Mouse (Mus musculus): ENCODE results near the gene Dnah6.

Dnah6 gene

DNA sequence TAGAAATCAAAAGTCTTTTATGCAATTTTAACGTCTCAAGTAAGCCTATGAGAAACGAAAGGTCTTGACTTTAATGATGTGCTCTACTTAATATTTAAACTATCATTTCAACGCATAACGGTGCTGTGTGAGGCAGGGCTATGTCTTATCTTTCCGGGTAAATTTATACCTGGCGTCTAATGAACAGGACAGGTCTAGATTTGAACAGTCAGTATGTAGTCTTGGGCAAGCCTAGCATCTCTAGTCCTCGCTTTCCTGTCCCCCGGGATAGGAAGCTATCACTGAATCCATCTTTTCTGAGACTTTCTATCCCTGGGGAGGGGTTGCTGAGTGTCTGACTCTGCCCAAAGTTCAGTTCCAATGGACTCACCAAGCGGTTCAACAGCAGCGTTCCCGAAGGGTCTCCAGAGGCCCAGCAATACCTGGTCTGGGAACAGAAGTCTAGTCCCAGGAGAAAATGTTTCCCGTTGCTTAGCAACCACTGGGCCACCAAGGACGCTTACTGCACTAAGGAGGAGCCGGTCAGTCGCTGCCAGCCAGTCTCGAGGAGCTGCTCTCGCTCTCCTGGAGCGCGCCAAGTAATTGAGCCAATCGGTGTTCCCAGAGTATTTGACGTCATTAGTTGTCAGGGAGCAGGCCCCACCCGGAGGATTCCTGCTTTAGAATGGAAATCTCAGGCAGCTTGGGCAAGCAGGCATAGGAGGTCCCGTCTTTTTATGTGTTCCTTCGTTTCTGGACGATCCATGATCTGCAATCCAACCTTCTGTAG is at the start of gene Dnah6:
Gene Dnah6 (minus strand): TSS at position 463 of the 769 bp plus-strand sequence.
- peak; percentile 95 for DNase-seq

- DNase-seq = no peak
Measured at GRCm38 (mm10) chr6:73269374-73269773, 47.9 kb upstream of the Dnah6 start.

DNA sequence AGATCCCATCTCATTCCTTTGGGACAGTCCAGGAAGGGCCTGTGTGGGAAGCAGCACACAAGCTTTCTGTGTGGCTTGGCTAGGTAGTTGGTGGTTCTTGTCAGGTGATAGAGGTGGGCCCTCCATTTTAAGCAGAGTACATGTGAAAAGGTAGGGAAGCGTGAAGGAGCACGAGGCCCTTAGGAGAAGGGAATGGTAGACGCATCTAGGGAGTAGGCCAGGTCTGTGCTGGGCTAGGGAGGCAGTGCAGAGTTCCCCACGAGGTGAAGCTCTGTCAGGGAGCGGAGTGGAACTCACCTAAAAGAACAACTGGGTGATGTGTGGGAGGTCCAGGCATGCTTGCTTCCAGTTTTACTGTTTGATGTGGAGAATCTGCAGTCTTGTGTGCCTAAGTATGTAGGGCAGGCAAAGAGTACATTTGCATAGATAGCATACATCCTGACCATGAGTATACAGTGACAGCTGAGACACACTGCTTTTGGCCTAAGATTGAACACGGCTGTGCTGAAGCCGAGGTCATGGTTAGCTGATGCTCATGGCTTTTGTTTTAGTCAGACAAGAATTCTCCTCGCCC is 46.4 kb upstream of the Dnah6 start:
- no peak for DNase-seq

DNA sequence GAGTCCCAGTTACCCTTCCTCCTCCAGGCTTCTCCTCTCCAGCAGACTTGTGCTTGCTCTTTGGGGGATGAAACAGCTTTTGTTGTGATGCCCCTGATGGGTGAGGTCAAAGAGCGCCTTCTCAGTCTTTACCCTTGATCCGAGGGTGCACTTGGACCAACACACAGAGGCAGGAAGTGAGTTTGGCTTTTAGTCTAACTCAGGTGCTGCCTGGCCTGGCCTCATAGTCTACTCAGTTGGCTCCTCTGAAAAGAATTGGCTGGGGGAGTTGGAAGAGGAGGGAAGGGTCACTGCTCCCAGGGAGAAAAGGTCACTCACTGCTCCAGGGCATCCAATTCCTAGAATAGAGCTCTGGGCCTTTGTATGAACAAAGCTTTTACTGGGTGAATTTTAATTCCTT is 43.4 kb upstream of the Dnah6 start:
- no peak for DNase-seq

GRCm38 (mm10) chr6:73260110-73260509 is 38.7 kb upstream of the Dnah6 start:
- DNase-seq = no peak

DNA sequence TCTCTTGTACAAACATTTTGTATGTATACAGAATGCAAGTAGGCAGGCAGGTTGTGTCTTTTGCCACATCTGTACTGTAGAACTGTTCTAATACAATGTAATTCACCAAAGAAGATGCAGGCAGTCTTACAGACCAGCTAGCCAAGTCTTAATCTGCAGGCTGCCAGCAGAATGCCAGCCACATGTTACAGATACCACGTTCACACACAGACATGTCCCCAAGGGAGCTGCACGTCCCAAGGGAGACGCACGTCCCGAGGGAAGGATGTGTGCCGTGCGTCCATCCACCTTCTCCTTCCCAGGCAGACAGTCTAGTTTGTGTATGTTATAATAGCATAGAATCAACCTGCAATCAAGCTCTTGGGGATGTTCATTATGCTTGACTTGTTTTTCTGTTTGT is 35.6 kb upstream of the Dnah6 start:
- no peak for DNase-seq

DNA sequence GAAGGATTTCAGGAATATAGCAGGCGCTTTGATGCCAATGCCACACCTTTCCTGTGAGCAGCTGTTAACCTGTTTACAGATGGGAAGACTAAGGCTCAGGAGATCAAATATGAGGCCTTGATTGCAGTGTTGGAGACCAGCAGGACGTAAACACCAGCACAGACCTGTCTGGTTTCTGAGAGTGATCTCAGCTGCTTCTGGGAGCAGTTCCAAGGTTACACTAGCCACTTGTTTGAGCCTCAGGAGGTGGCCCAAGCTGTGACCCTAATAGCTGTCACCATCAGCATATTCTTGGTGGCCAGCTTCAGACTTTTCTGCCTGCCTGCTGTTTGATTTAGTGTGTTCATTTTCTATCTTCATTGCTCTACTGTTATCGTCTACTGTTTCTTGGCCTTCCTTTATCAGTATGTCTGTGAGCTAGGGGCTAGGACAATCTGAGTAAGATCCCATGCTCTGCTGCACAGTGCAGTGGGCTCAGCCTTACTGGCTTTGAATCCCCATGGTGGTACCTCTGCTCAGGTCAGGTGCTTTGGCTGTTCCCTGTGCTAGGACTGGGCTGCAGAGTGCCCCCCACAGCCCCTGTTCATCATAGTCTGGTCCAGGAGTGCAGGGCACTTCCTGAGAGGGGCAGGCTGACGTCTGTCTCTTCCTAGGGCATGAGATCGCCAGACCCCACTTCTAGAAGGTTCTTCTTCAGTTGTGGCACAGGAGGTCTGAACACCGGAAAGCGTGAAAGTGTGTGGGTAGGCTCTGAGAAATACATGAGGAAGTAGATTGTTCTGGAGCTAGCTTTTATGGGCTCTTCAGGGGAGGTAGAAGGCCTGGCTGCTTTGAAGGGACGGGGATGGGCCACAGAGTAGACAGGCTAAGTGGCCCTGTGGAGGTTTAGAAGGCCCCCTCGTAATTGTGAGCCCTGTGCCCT is 33.1 kb upstream of the Dnah6 start:
- DNase-seq = peak; percentile 44

DNA sequence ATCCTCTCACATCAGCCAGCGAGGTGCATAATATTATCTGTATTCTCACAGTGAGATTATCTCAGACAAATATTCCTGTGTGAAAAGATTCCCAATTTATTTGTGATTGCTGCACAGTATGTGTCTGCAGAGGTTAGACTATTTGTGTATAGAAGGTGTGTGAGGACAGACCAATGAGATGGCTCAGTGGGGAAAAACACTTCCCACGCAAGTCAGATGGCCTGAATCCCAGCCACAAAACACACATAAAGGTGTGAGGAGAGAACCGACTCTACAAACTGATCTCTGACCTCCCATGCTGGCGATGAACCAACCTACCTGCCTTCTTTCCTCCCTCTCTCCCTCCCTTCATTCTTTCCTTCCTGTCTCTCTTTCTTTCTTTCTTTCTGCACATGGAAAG is 32.1 kb upstream of the Dnah6 start:
- DNase-seq = no peak

GRCm38 (mm10) chr6:73253006-73253405 is 31.6 kb upstream of the Dnah6 start:
- no peak for DNase-seq

DNA sequence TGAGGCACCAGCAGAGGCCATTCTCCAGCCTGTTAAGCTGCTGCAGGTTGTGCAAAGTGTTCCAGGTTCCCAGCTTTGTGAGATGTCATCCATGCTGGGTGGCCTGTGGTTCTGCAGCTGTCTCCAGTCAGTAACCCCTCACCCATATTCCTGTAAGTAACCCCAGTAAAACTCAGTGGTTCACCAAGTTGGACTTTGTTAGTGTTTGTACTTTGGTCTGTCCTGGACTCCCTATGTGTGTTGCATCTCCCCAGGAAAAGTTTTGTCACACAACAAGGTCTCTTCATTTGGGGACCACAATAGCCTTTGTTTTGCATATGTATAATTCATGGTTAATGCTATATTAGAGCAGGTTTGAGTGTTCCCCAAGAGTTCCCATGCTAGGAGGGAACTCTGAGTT is 30.9 kb upstream of the Dnah6 start:
- DNase-seq = no peak

DNA sequence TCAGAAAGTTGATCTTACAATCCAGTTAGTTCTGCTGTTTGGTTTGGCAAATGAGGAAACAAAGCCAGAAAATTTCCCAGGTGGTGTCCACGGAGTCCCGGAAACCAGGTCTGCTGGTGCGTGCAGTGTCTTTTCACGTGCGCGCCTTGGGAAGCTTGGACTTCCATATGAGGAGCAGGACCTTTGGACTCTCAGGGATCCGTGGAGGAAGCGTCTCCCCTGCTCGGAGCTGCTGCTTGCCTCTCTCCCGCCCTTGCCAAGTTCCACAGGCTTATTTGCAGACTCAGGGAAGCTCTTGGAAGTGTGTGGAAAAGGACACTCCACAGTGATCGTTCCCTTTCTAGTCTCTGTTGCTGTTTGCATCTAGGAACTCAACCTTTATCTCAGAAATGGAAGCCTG is 29.9 kb upstream of the Dnah6 start:
- DNase-seq = no peak

DNA sequence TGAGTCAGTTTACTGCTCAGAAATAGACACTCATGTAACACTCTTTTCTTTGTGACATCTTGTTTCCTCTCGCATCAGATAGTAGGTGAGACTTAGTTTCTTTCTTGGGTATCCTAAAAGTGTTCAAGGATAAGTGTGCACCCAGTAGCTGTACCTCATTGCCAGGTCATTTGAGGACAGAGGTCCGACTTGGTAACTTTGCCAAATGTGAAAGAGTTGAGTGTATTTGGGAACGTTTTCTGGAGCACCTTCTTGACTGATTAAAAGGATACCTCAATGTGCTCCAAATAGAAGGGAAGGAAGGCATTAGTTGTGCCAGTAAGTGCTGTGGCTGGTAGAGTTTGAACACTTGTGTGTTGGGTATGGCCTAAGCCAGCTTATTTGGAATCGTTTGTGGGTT is 28.4 kb upstream of the Dnah6 start:
- DNase-seq = no peak

DNA sequence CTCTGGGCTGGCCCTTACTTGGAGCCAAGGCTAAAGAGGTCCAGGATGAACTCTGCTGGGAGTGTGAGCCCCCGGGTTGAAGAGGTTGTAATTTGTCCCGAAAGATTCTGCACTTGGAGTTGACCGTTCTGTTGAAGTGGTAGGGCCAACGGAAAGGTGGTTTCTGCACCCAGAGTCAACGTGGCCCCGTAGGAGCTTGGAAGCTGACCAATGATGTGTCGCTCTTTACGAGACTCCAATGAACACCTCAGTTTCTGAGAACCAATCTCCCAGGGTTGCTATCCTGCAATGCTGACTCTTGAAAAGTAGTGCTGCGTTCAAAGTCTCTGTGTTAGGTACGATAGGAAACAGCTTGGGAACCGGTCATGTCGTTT is 27.6 kb upstream of the Dnah6 start:
- DNase-seq = no peak

DNA sequence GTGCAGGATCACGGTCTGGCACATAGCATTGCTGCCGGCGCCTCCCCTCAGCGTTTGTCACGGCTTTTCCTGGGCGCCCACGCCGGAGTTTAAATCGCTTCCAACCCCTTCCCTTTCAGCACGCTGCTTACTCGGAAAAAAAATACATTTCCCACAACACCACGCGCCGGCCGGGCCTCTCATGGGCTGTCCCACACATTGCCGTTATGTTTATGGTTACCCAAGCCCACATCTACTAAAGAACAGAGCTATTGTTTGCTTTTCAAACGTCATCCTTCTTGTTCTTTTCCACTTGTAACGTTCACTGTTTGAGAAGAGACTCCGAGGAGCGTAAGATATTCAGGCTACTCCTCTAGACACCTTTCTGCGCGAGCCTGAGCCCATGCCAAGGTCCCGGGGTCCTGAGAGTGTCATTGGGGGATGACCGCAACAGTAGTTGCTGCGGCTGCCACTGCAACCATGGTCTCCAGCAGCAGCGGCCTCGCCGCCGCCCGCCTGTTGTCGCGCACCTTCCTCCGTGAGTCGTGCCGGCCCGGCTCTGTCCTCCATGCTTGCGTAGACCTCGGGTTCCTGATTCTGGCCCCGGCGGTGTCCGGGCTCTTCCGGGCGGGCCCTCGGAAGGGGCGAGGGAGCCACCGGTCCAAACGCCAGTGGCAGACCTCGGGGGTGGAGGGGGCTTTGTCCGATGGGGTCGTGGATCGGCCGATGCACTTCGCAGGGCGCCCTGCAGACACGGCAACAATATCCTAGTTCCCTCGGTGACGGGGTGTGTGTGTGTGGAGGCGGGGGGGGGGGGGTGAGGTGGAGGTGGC is 27.0 kb upstream of the Dnah6 start, which contains the start of gene Suclg1:
Gene Suclg1 (plus strand): TSS at position 146 of the 812 bp plus-strand sequence.
- peak; percentile 91 for DNase-seq

DNA sequence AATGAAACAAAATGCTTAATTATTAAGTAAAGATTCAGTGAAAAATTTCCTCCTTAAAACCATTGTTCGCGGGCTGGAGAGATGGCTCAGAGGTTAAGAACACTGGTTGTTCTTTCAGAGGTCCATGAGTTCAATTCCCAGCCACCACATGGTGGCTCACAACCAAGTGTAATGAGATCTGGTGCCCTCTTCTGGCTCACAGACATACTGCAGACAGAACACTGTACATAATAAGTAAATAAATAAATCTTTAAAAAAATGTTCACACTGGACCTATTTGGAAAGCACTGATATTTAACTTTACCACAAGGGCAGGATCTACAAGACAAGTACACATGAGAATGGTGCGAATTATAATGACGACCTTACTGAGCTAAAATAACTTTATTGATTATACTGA is 26.0 kb upstream of the Dnah6 start:
- peak; percentile 55 for DNase-seq

GRCm38 (mm10) chr6:73246821-73247220 is 25.4 kb upstream of the Dnah6 start:
- peak; percentile 27 for DNase-seq

GRCm38 (mm10) chr6:73235650-73236049 is 14.2 kb upstream of the Dnah6 start:
- no peak for DNase-seq

DNA sequence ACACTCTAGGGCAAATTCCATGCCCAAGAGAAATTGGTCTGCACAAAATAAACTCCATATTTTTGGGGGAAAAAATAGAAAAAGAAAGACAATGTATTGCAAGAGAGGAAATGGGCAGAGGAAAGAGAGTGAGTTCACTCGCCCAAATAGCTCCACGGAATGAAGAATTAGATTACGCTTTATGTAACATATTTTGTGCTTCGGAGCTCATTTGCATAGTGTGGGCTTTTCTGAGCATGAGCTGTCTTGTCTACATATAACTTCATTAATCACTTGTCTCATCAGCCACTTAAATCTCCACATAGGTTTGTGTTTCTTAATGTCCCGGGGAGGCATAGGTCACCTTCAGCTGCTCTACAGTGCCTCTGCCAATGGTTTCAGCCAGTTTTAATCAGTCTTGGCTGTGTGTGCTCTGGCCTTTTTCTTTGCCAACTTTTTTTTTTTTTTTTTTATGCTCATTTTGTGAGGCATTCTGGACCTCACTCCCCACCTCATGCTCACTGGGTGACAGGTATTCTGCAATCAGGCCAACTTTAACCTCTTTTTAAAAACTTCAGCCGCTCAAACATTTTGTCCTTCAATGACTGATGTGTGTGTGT is 12.9 kb upstream of the Dnah6 start:
- no peak for DNase-seq

DNA sequence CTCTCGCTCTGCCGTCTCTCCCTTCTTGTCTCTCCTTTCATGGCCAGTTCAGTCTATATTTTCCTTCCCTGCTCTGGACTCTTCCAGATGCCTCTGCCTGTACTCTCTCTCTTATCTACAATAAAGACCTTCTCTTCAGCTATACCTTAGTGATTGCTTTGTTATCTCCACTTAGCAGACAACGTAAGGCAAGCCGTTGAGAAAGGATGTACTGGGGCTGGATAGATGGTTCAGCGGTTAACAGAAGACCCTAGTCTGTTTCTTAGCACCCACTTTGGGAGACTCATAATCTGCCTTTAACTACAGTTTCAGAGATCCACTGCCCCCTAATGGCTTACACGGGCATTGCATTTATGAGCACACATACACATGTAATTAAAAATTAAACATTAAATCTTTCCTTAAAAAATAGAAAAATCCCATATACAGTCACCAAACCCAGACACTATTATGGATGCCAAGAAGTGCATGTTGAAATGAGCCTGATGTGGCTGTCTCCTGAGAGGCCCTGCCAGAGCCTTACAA is 11.8 kb upstream of the Dnah6 start:
- no peak for DNase-seq

DNA sequence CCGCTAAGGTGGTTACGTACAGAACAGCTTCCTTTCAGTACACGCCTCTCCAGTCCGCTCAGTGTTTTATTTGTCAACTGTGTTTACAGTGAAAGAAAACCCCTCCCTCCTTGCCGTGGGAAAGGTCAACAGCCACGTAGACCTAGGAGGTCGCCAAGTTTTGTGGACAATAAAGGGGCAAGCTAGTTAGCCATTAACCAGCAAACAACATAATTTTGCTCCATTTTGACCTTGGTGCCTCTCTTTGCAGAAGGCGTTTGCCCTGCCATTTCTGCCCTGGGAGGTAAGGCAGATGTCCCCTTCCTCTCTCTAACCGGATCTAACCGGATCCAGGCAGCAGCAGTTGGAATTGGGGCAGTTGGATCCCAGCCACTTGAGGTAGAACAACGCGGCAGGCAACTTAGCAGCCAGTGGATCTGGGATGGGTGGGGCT is 10.7 kb upstream of the Dnah6 start:
- DNase-seq = no peak

DNA sequence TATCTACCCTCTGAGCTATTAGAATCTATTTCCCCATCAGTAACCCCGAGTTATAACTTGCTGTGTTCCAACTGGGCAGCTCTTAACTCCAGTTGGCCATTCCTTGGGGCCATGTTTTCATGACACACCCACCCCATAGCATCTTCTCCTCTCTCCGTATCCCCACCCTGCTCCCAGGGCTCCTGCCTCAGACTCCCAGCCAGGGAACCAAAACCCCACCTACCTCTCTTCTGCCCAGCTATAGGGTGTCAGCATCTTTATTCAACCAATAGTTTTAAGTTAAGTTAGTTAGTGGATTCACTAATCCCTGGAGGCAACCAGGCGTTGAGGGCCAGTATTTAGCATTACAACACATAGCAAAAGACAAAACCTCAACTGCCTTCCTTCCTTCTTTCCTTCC is 7.4 kb upstream of the Dnah6 start:
- no peak for DNase-seq

DNA sequence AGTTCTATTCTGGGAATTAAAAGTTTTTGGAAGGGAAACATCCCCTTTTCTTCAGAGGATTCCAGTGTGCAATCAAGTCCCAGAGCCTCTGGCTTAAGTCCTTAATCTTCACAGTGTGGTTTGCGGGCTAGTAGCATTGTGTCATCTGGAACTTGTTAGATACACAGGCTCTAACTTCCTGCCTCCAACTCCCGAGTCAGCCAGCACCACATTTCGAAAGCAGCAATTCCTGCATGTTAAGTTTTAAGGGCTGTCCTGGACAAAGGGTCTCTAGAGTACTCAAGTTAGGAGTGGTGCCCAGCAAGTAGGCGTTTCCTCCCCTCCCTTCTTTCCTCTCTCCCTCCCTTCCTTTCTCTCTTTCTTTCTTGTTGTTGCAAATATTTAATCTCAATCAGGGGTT is 7.0 kb upstream of the Dnah6 start:
- DNase-seq = peak; percentile 46

Measured in lung, postnatal 10 days (tissue).